Mouse (Mus musculus) olfactory bulb, adult 2 months (tissue): Measurements from ENCODE around the gene Uox.

Experiments
- CTCF ChIP-seq: fragments of 200-500 bp; IDR thresholded peaks from 2 replicates; pipeline ENCODE4 v1.5.1; 2012; ENCODE audit warnings: low read depth, mild to moderate bottlenecking, low read length, moderate library complexity; ENCODE audit not compliant: insufficient read depth
- POLR2A ChIP-seq: fragments of 200-500 bp; IDR thresholded peaks from 2 replicates; pipeline ENCODE4 v1.6.1; 2012; ENCODE audit warnings: mild to moderate bottlenecking, low read depth, low read length, moderate library complexity; ENCODE audit not compliant: insufficient read depth

GRCm38 (mm10) chr3:146567366-146567765, 2.9 kb upstream of the Uox start:
- TF ChIP-seq POLR2A (no peak), CTCF (no peak)
